Mouse (Mus musculus): ENCODE measurements at regions not wholly inside any gene's neighbourhood (a gene's known extent, or its start where the extent isn't known, plus 50 kb on each side); places are given as distances from the start of the nearest gene placed in this dataset.

DNA sequence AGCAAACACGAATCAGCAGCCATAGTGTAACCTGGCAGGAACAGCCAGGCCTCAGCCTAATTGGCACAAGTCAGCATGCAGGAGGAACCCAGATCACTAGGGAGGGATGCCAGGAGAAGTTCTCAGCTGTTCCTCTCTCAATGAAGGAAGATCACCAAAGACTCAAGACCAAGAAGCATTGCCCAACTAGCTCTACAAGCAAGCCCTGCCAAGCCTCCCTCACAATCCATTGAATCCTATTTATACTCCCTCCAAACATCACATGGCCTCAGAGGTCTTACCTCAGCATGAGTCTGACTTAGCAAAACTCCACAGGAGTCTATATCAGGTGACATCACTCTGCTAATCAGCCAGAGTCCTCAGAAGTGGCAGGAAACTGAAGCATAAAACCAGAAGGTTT, 135.1 kb downstream of the Rbm43 start:
- peak; percentile 81 for DNase-seq (ENCODE audit: low spot score)

DNA sequence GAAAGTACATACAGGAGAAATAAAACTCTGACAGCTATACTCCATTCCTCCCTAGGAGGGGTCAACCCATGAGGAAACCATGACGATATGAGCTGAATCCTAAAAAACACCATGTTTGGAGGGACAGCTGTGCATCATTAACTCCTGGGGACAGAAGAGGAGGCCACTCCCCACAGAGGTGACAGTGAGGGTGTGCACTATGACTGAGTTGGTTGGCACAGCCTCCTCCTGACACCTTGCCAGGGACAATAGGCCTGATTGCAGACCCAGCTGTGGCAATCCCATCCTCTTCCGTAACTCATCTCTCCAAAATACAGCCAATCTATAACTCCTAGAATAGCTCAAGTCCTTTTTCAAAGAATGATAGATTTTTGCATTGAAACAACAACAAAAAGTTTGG, 112.0 kb downstream of the Rbm43 start:
- no peak for DNase-seq (ENCODE audit: low spot score)

DNA sequence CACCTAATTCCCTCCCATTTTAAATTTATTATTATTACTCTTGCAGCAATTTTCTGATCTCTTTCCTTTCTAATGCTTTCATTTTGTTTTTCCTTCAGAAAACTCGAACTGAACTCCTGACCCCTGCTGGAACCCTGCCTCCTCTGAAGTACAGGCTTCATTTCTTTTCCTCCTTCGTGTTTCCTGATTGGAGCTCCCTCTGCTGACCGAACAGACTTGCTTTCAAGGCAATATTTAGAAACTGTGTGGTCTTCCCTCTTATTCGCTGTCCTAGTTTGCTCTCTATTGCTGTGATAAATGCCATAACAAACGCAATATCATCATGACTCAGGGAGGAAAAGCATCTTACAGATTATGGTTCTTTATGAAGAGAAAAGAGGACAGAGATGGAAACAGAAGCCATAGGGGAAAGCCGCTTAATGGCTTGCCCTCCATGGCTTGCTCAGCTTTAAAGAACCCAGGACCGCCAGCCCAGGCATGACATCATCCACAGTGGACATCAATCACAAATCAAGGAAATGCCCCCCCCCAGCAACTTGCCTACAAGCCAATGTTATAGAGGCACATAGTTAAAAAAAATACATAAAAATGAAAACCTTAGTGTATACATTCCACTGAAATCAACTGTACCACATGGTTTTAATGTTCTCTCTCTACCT, 104.5 kb downstream of the Rbm43 start:
- DNase-seq (ENCODE audit: low spot score) = peak; percentile 73

DNA sequence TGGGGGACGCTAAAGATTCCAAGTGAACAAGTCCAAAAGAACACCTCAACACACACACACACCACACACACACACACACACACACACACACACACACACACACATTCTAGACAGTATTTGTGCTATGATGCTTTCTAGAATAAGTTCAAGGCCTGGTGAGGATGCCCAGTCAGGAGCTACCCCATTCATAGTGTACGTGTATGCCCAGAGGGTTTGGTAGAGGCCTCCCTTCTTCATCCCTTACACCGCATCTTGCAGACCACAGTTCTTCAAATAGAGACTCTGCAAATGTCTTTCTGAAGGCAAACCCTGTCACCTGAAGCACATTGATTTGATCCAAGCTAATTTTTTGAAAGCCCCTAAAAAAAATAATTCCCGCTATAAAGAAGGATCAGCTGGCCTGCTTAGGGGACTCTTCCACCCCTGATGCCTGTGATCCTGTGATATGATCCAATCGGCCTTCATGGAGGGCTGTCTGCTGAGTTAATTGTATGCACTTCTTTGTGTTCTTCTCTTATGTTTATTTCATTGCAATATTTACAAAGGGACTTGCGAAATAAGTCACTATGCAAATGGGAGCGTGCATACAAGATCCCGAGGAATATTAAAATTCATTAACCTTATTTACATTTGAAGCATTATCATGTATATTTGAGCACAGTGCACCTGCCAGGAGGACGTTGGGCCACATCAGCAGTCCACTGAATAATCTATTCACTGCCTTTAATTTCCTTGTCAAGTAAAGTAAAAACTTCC, 103.8 kb downstream of the Rbm43 start:
- DNase-seq (ENCODE audit: low spot score) = no peak

DNA sequence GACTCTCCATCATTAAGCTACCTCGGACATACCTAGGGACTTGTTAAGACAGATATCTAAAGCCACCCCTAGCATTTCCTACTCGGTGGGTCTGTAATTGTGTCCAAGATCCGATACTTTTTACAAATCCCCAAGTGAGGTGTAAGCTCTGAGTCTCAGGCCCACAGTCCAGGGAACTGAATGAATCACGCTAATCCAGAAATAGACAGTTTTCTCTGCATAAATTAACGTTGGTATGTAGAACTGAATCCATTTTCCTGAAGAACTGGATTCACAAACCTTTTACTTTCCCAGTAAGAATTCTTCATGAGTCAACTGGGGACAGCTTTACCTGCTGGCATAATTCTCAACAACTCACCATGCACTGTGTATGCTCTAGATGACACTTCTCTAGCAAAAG, 97.1 kb downstream of the Rbm43 start:
- DNase-seq (ENCODE audit: low spot score) = no peak

DNA sequence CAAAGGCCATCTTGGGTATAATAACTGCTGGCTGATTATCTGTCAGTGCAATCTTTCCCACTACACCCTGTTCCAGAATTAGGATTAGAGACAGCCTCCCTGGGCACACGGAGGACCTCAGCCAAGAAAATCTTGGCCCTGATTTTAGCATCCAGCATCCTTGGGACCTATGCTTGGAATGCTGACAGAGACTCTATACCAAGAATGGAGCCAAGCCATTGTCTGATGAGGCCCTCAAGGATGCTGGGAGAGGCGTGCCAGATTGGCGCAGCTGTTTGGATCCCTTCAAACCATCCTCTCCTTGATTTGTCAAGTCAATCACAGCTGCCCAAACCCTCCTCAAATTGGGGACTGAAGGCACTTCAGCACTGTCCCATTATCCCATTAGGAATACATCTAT, 94.2 kb downstream of the Rbm43 start:
- DNase-seq (ENCODE audit: low spot score) = no peak

DNA sequence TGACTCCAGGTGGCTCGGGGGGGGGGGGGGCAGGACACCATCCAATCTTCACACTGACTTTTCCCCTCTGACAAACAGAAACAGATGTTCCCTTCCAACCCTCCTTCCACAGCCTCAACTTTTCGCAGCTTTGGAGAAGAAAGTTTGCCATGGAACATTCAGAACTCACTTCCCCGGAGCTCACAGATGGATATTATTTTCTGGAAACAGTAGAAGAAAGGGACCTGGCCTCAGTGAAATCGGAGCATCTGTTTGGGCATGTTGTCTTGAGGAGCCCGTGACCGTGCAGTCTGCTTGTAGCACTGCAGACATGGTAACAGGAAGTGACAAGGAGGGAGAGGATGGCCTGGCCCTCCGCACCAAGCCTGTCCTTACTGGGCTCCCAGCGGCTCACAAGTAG, 90.1 kb downstream of the Rbm43 start:
- peak; percentile 28 for DNase-seq (ENCODE audit: low spot score)

DNA sequence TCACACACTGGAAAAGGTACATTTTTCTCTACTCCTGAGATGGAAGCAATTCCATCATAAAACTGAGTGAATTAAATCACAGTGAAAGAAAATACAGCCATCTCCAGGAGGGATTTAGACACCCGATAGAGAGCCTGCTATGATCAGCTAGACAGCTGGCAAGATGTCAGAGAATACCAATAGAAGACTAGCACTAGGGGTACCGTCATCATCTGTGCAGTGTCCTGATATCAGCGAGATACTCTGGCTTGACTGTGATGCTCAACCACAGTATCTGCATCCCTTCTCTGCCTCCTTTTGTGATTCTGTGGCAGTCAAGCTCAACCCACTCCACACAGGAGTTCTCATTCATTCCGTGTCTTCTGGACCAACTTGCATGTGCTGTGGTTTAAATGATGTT, 87.4 kb downstream of the Rbm43 start:
- no peak for DNase-seq (ENCODE audit: low spot score)

DNA sequence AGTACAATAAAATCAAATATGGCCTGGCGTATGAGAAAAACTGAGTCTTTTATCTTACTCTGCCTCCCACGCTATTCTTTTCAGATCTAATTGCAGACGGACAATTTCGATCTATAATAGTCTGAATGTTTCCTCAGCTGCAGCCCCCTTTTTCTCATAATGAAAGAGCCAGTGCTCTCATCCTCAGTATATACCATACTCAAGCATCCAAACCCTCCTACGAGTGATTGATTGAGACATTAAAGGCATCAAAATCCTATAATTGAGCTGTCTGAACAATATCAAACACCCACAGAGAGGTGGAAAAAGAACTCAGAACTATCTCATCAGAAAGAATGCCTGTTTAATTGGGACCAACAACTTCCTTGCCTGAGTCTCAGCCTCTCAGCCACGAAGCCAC, 87.0 kb downstream of the Rbm43 start:
- DNase-seq (ENCODE audit: low spot score) = no peak

DNA sequence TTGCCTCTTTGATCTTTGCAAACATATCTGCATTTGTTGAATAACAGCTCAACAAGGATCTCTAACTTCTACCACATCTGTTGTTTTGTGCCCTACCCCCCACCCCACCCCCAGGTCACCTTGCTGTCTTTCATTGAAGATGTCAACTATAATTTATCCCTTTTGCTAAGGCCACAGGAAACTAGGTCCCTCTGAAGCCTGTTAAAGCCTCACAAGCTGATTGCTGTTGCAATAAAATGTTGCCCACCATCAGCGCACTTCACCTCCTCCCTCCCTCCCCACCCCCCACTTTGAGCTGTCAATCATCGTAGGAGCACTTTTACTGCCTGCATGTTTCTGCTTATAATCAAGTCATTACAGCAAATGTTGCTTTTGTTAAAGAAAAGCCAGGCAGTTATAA, 86.5 kb downstream of the Rbm43 start:
- no peak for DNase-seq (ENCODE audit: low spot score)

DNA sequence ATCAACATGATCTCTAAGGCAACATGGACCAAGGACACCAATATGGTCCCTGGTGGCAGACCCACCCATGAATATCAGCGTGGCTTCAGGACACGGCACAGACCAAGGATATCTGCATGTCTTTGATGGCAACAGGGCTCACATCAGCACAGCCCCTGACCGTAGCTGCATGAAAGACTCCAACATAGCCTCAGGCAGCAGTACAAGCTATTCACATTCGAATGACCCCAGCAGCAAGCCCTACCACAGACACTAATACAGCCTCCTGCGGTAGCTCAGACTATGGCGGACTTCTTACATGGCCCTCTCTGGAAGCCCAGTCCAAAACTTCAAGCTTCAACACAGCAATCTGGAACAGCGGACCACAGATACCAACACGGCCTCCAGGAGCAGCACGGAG, 84.4 kb downstream of the Rbm43 start:
- no peak for DNase-seq (ENCODE audit: low spot score)

DNA sequence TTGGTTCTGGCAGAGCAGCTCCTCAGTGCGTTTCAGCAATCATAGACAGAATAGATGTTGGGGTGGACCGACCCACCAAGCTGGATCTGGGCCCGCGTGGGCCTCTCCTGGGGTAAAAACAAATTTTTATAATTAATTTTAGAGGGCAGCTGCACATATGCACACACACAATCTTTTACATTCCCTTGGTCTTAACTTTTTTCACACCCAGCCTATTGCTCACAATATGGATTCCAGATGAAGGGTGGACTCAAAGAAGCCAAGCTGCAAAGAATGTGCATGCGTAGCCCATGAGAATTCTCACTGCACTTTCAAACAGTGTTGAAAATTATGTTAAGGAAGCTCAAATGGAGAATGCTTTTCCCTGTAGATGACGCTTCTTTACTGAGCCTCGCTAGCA, 83.3 kb downstream of the Rbm43 start:
- no peak for DNase-seq (ENCODE audit: low spot score)

DNA sequence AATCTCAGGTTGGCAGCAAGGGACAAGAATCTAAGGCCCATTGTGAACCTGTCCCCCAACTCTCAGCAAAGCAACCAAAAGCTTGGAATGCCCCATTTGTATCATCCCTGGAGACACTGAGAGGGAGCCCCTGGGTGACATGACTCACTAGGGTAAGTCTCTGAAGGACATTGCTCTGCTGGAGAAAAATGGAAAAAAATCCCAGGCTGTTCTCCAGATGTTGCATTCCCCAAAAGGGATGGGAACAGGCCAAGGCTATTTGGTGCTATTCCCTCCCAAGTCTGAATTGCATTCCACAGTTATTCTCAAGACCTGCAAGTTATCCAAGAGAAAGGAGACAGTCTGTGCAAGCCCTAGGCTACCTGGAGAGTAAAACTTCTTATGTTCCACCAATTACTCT, 77.7 kb downstream of the Rbm43 start:
- peak; percentile 48 for DNase-seq (ENCODE audit: low spot score)

DNA sequence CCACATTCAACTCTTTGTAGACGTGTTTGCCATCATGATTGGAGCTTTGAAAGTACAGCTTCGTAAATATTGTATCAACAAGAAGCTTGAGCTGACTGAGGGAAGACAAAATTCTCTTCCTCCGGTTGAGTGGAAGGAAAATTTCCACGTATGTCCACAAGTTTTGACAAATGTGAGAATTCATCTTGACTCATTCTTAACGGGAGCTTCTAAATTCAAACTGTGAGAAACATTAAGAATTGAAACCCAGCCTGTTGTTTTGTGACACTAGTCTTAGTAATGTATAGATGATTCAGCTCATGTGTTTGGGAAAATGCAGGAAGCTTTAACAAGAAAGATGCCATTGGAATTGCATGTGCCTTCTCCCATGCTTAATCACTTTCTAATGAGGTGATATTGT, 68.9 kb downstream of the Rbm43 start:
- DNase-seq (ENCODE audit: low spot score) = no peak

DNA sequence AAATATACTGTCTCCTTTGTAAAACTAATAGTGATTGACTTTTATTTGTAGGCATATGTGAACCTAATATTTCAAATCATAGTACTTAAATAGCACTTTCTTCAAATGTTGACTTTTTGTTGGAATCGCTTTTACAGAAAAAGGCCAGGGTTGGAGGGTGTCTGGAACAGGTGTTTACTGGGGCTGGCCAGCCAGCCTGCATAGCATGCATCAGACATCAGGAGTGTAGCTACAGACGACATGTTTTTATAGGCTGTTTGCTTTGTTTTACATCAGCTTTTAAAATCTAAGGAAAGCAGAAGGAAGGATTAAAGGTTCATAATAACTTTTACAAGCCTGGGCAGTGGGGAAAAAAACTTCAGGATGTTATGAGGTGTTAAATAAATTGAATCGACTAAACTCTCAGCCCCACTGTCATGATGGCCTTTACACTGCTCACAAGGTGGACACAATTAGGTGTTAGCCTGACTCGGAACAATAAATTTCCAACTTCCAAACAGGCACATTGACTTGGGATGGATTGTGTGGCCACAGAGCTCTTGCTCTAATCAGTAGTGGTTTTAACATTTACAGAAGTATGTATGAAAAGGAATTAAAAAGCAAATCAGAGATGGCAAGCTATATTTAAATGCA, 66.0 kb downstream of the Rbm43 start:
- DNase-seq (ENCODE audit: low spot score) = no peak

DNA sequence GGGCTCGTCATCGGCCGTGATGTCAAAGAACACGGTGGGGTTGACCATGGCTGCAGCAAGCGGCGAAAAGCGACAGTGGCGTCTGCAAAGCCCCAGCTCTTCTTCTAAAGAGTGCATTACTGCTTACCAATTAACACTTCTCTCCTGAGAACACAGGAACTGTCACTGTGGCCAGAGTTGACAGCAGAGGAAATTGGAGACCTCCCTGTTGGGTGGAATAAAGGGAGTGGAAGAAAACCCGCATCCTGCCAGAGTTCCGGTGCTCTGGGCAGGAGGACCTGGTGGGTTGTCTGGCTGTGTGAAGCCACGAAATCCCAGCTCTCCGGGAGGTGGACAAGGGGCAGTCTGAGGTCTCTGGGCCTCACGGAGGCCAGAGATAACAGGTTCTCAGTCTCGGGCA, 63.4 kb downstream of the Rbm43 start:
- no peak for DNase-seq (ENCODE audit: low spot score)
